Mouse (Mus musculus) lung, postnatal 0 days (tissue): Measurements from ENCODE around the gene Rnf222. TPM values are rescaled to one million over a fixed set of nuclear protein-coding genes. Genes with fewer than 3 reads are reported as not detected.
A peak's percentile ranks its signal among the peaks of the same experiment; 100 is the strongest.

Source experiments
- ATAC-seq: fragments of 200-750 bp; cut with Nextera tagmentation; 2 replicates; pipeline ENCODE4 v1.8.0; 2017; ENCODE audit warnings: moderate library complexity
- DNase-seq: peaks from one replicate; pipeline ENCODE4 v3.0.0-alpha.2; 2016; ENCODE audit warnings: low spot score
- H3K27ac ChIP-seq: fragments of 300-500 bp; sonication (generic); 2 replicates; pipeline ENCODE4 v1.5.1; 2014; ENCODE audit warnings: antibody characterized with exemption, mild to moderate bottlenecking, low read length, mixed read lengths
- H3K27me3 ChIP-seq: fragments of 300-500 bp; sonication (generic); replicated peaks from 2 replicates; pipeline ENCODE4 v1.6.1; 2014; ENCODE audit warnings: low read length, mixed read lengths; ENCODE audit not compliant: insufficient read depth
- H3K36me3 ChIP-seq: fragments of 300-500 bp; sonication (generic); 2 replicates; pipeline ENCODE4 v1.6.1; 2014; ENCODE audit warnings: low read length, mixed read lengths; ENCODE audit not compliant: insufficient read depth
- H3K4me1 ChIP-seq: fragments of 300-500 bp; sonication (generic); 2 replicates; pipeline ENCODE4 v1.6.1; 2014; ENCODE audit warnings: antibody characterized with exemption, low read depth, low read length, mixed read lengths; ENCODE audit not compliant: insufficient read depth
- H3K4me2 ChIP-seq: fragments of 300-500 bp; sonication (generic); replicated peaks from 2 replicates; pipeline ENCODE4 v1.6.1; 2014; ENCODE audit warnings: low read depth, mild to moderate bottlenecking, low read length, moderate library complexity, mixed read lengths
- H3K4me3 ChIP-seq: fragments of 300-500 bp; sonication (generic); 2 replicates; pipeline ENCODE4 v1.5.1; 2014; ENCODE audit warnings: low read depth, low read length
- H3K9ac ChIP-seq: fragments of 300-500 bp; sonication (generic); replicated peaks from 2 replicates; pipeline ENCODE4 v1.6.1; 2014; ENCODE audit warnings: low read depth, mild to moderate bottlenecking
- H3K9me3 ChIP-seq: fragments of 300-500 bp; sonication (generic); 2 replicates; pipeline ENCODE4 v1.6.1; 2016; ENCODE audit warnings: low read length, mixed read lengths
- CTCF ChIP-seq: IDR thresholded peaks from 2 replicates; pipeline ENCODE4 v1.5.1; 2016; ENCODE audit warnings: antibody characterized with exemption, mild to moderate bottlenecking
- EP300 ChIP-seq: IDR thresholded peaks from 2 replicates; pipeline ENCODE4 v1.6.1; 2016; ENCODE audit warnings: antibody characterized with exemption, mild to moderate bottlenecking, control low read depth
- WGBS: fragments of 180-500 bp; shearing (Covaris S2); extraction: QIAGEN DNeasy Blood & Tissue Kit; methylation state at CpG from one replicate; pipeline ENCODE4 v1.1.7; 2014; 5-methylcytosine and 5-hydroxymethylcytosine counted together
- polyA plus RNA-seq: library from polyadenylated mRNA; unstranded; fragments of >200 nt; fragmentation: Nextera tagmentation; extraction: Ambion mirVana; gene quantifications from 2 replicates; pipeline ENCODE4 v1.2.1, GENCODE M21; 2015

Gene Rnf222
- polyA plus RNA-seq, 1 experiment from 2014 or later: 0.16 TPM

GRCm38 (mm10) chr11:68893911-68894464, 5.6 kb downstream of the Rnf222 start:
- H3K27ac ChIP-seq: no peak overlapping the region
- DNase-seq (no peak), ATAC-seq (no peak)
- TF ChIP-seq EP300: no peak
- TF ChIP-seq CTCF: no peak
- H3K4me3 ChIP-seq: no peak overlapping the region
- 48% methylated on average over 12 of the region's 12 CpGs for WGBS
- no peaks in the 10 kb centered on the region for H3K9me3 ChIP-seq
- no peaks in the 10 kb centered on the region for H3K27me3 ChIP-seq
- no peaks in the 10 kb centered on the region for H3K36me3 ChIP-seq
- H3K4me1 ChIP-seq: peaks cover 5% of the 10 kb centered on the region; the same call in 1 of the 2 replicates
- no peak overlapping the region for H3K9ac ChIP-seq
- no peak overlapping the region for H3K4me2 ChIP-seq

DNA sequence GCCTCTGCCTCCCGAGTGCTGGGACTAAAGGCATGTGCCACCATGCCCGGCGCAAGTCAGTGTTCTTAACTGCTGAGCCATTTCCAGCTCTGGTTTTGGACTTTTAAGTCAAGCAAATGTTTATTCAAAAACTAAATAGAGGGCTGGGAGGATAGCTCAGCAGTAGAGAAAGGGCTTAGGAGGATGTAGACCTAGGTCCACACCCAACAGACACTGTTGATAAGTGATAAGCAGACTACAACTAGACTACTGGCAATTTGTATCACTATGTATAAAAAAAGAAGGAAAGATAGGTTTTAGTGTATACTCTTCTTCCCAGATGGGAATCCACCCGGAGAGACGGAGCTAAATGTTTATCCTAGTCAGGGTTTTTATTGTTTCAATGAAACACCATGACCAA, 7.9 kb downstream of the Rnf222 start:
- no peaks in the 10 kb centered on the region for H3K9me3 ChIP-seq
- H3K4me3 ChIP-seq: no peak overlapping the region
- no peak for DNase-seq
- no peak overlapping the region for H3K9ac ChIP-seq
- 73% methylated on average over 5 of the region's 5 CpGs for WGBS
- no peaks in the 10 kb centered on the region for H3K36me3 ChIP-seq
- no peaks in the 10 kb centered on the region for H3K27me3 ChIP-seq
- H3K27ac ChIP-seq: no peak overlapping the region
- H3K4me1 ChIP-seq: peaks cover 5% of the 10 kb centered on the region; the same call in 1 of the 2 replicates
- no peak for ATAC-seq
- H3K4me2 ChIP-seq: no peak overlapping the region
- TF ChIP-seq EP300 (0 out of 2 replicates have a peak, but pooled peaks have one; percentile 17), CTCF (no peak)

GRCm38 (mm10) chr11:68897120-68897519, 8.8 kb downstream of the Rnf222 start:
- TF ChIP-seq CTCF (peak; percentile 82), EP300 (no peak)
- Histone ChIP-seq H3K27ac (no peak overlapping the region), H3K4me3 (no peak overlapping the region), H3K9me3 (no peaks in the 10 kb centered on the region), H3K4me1 (peaks cover 2% of the 10 kb centered on the region; the same call in 1 of the 2 replicates), H3K27me3 (no peaks in the 10 kb centered on the region), H3K9ac (no peak overlapping the region), H3K4me2 (no peak overlapping the region), H3K36me3 (no peaks in the 10 kb centered on the region)
- 50% methylated on average over 4 of the region's 4 CpGs for whole genome bisulfite sequencing
- ATAC-seq (no peak), DNase-seq (peak; percentile 49)

GRCm38 (mm10) chr11:68897838-68898237, 9.5 kb downstream of the Rnf222 start:
- no peaks in the 10 kb centered on the region; the same call in 1 of the 2 replicates for H3K36me3 ChIP-seq
- TF ChIP-seq EP300: no peak
- no peak for TF ChIP-seq CTCF
- H3K4me3 ChIP-seq: no peak overlapping the region
- no peak overlapping the region for H3K27ac ChIP-seq
- H3K9me3 ChIP-seq: no peaks in the 10 kb centered on the region
- ATAC-seq (no peak), DNase-seq (no peak)
- WGBS: 56% methylated on average over 6 of the region's 6 CpGs
- no peaks in the 10 kb centered on the region for H3K27me3 ChIP-seq
- H3K9ac ChIP-seq: no peak overlapping the region
- no peak overlapping the region for H3K4me2 ChIP-seq
- no peaks in the 10 kb centered on the region for H3K4me1 ChIP-seq

DNA sequence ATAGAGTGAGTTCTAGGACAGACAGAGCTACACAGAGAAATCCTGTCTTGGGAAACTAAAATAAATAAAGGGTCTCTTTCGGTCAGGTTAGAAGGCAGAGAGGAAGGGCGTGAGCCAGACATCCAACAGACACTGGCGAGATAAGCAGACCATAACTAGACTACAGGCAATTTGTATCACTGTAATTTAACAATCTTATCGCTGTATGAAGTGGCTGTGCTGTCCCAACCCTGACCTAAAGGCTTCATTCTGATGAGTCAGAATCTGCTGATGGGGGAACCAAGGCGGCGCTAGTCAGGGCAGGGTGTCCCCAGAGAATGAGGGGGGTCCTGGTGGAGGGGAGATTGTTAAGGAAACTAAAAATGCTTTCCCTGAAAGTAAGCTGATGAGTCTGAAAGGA, 10.4 kb downstream of the Rnf222 start:
- Histone ChIP-seq H3K9ac (no peak overlapping the region), H3K4me2 (no peak overlapping the region), H3K27me3 (no peaks in the 10 kb centered on the region), H3K4me3 (no peak overlapping the region), H3K9me3 (no peaks in the 10 kb centered on the region), H3K27ac (no peak overlapping the region), H3K36me3 (peaks cover 8% of the 10 kb centered on the region; the same call in 1 of the 2 replicates), H3K4me1 (no peaks in the 10 kb centered on the region)
- TF ChIP-seq CTCF: no peak
- TF ChIP-seq EP300: no peak
- DNase-seq (no peak), ATAC-seq (no peak)
- 67% methylated on average over 6 of the region's 6 CpGs for WGBS

- TF ChIP-seq EP300 (no peak), CTCF (no peak)
- Histone ChIP-seq H3K9ac (no peak overlapping the region), H3K9me3 (no peaks in the 10 kb centered on the region), H3K27me3 (no peaks in the 10 kb centered on the region), H3K4me3 (no peak overlapping the region), H3K4me2 (no peak overlapping the region), H3K36me3 (peaks cover 11% of the 10 kb centered on the region; the same call in 1 of the 2 replicates), H3K4me1 (no peaks in the 10 kb centered on the region), H3K27ac (no peak overlapping the region)
- DNase-seq: no peak
- ATAC-seq: no peak
- WGBS: 83% methylated on average over 8 of the region's 8 CpGs
Observed at GRCm38 (mm10) chr11:68899815-68900214, 11.5 kb downstream of the Rnf222 start.
